Mouse (Mus musculus) limb, embryonic 14.5 days (tissue): ENCODE data around the gene Neurod2. TPM values are rescaled to one million over a fixed set of nuclear protein-coding genes. Genes with fewer than 3 reads are reported as not detected.

Experiments used
- ATAC-seq: fragments of 200-750 bp; cut with Nextera tagmentation; 2 replicates; pipeline ENCODE4 v1.8.0; 2017; ENCODE audit warnings: low read depth, moderate number of reproducible peaks, moderate TSS enrichment; ENCODE audit not compliant: low FRiP score
- DNase-seq: peaks from one replicate; pipeline ENCODE4 v3.0.0-alpha.2; 2015; ENCODE audit warnings: low spot score
- H3K27ac ChIP-seq: fragments of 300-500 bp; sonication (generic); replicated peaks from 2 replicates; pipeline ENCODE4 v1.5.1; 2014; ENCODE audit warnings: low read depth, mild to moderate bottlenecking, low read length, moderate library complexity, mixed read lengths
- H3K27me3 ChIP-seq: fragments of 300-500 bp; sonication (generic); 2 replicates; pipeline ENCODE4 v1.6.1; 2014; ENCODE audit warnings: low read length, mixed read lengths; ENCODE audit not compliant: control insufficient read depth, insufficient read depth
- H3K36me3 ChIP-seq: fragments of 300-500 bp; sonication (generic); 2 replicates; pipeline ENCODE4 v1.6.1; 2014; ENCODE audit warnings: mild to moderate bottlenecking, low read length, moderate library complexity, mixed read lengths; ENCODE audit not compliant: control insufficient read depth, insufficient read depth
- H3K4me1 ChIP-seq: fragments of 300-500 bp; sonication (generic); 2 replicates; pipeline ENCODE4 v1.6.1; 2014; ENCODE audit warnings: antibody characterized with exemption, low read length, mixed read lengths; ENCODE audit not compliant: control insufficient read depth, insufficient read depth
- H3K4me2 ChIP-seq: fragments of 300-500 bp; sonication (generic); replicated peaks from 2 replicates; pipeline ENCODE4 v1.6.1; 2014; ENCODE audit warnings: low read depth, mild to moderate bottlenecking, low read length, moderate library complexity; ENCODE audit not compliant: severe bottlenecking
- H3K4me3 ChIP-seq: fragments of 300-500 bp; sonication (generic); replicated peaks from 2 replicates; pipeline ENCODE4 v1.5.1; 2014; ENCODE audit warnings: low read length
- H3K9ac ChIP-seq: fragments of 300-500 bp; sonication (generic); 2 replicates; pipeline ENCODE4 v1.6.1; 2014; ENCODE audit warnings: mild to moderate bottlenecking, low read depth, low read length, moderate library complexity; ENCODE audit not compliant: severe bottlenecking
- H3K9me3 ChIP-seq: fragments of 300-500 bp; sonication (generic); 2 replicates; pipeline ENCODE4 v1.6.1; 2016; ENCODE audit warnings: low read length; ENCODE audit not compliant: control insufficient read depth
- POLR2A ChIP-seq: fragments of 200-500 bp; IDR thresholded peaks from 2 replicates; pipeline ENCODE4 v1.8.0; 2012; ENCODE audit warnings: inconsistent platforms, mild to moderate bottlenecking, moderate library complexity, borderline replicate concordance; ENCODE audit not compliant: insufficient read depth, insufficient read length; ENCODE audit errors: extremely low read depth
- WGBS: fragments of 180-500 bp; shearing (Covaris S2); extraction: QIAGEN DNeasy Blood & Tissue Kit; methylation state at CpG from one replicate; pipeline ENCODE4 v1.1.7; 2014; 5-methylcytosine and 5-hydroxymethylcytosine counted together
- polyA plus RNA-seq, 2 experiments: library from polyadenylated mRNA; depleted of rRNA in 1 of 2; stranded (reverse) in 1 of 2; unstranded in 1 of 2; fragments of >200 nt; fragmentation: Nextera tagmentation in 1 of 2; extraction: Ambion mirVana in 1 of 2; gene quantifications; 2 replicates each; pipeline versions ENCODE4 v1.2.1 to v1.2.3; 2012 to 2014

The Neurod2 gene
- polyA plus RNA-seq, 2 experiments = 0.52 TPM; not detected in 1

DNA sequence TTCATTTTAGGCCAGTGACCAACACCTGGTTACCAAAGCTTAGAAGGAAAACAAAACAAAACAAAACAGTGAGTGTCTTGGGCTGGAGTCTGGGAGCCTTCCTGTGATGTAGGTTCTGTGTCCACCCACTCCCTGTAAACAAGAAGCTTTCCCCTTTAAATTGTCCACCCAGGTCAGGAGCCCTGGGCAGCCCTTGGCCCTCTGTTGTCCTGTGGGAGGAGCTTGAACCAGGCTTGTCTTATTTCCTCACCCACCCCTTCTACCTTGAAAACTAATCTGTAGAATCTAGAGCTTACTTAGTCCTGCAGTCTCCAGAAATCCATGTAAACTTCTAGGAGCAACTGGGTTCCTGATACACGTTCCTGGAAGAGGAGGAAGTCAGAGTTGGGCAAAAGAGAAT, 7.3 kb downstream of the Neurod2 start:
- no peak for TF ChIP-seq POLR2A
- DNase-seq = no peak
- no peak overlapping the region for H3K4me2 ChIP-seq
- 6% methylated on average over 1 of the region's 1 CpGs for WGBS
- peaks cover 97% of the 10 kb centered on the region for H3K27me3 ChIP-seq
- no peaks in the 10 kb centered on the region for H3K9me3 ChIP-seq
- no peaks in the 10 kb centered on the region for H3K36me3 ChIP-seq
- H3K9ac ChIP-seq = no peak overlapping the region
- H3K4me3 ChIP-seq = no peak overlapping the region
- H3K4me1 ChIP-seq = peaks cover 1% of the 10 kb centered on the region; the same call in 1 of the 2 replicates
- H3K27ac ChIP-seq = no peak overlapping the region
- no peak for ATAC-seq

DNA sequence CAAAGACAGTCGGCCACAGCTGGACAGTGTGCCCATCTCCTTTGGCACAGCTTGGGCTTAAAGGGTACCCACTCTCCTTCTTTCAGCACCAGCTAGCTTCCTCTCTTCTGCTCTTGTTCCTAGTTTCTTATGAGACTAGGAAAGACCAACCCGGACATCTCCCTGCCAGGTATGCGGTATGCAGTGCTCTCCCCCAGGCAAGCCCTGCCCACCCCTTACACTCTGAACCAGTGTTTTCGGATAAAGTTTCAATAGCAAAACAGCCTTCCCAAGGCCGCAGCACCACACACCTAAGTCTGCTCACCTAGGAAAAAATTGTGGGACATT, 7.8 kb downstream of the Neurod2 start:
- Histone ChIP-seq H3K4me3 (no peak overlapping the region), H3K4me1 (no peaks in the 10 kb centered on the region), H3K9me3 (no peaks in the 10 kb centered on the region), H3K9ac (no peak overlapping the region), H3K36me3 (no peaks in the 10 kb centered on the region), H3K4me2 (no peak overlapping the region), H3K27me3 (peaks cover 97% of the 10 kb centered on the region), H3K27ac (no peak overlapping the region)
- whole genome bisulfite sequencing = 12% methylated on average over 5 of the region's 5 CpGs
- ATAC-seq (no peak), DNase-seq (no peak)
- no peak for TF ChIP-seq POLR2A

DNA sequence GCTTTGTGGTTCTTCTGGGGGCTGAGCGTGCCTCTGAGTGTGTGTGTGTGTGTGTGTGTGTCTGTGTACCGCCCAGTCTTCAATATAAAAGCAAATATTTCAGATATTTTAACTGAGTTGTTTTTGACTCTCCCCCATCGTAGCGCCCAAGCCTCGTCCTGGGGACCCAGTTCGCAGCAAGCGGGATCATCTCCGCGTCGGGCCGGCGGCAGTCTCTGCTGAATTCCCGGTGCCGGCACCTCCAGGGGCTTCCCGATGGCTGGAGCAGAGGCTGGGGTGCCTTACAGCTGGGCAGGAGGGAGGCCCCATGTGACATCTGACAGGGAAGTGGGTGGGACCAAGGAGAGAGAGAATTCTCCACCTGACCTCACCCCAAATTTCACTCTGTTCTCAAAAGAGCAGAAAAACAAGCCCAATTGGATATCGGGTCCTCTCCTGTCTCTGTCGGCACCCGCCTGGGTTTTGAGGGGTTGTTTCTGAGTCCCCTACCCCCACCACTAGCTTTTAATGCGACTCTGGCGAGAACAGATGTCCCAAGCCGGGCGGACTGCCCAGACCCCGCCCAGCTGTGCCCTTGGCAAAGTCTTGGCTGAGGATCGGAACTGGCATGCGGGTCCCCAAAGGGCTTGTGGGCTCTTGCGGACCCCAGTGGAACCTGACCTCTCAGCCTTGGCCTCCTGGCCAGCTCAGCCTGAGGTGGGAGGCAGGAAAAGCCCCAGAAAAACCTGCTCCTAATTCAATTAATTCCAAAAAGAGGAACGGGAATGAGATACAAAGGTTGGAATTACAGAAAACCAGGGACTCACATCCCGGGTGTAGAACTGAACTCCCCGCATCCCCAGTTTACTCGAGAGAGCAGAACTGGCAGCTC, 8.4 kb downstream of the Neurod2 start:
- no peak overlapping the region for H3K9ac ChIP-seq
- H3K4me3 ChIP-seq = no peak overlapping the region
- no peak for ATAC-seq
- no peaks in the 10 kb centered on the region for H3K9me3 ChIP-seq
- H3K36me3 ChIP-seq = no peaks in the 10 kb centered on the region
- H3K27me3 ChIP-seq = peaks cover 97% of the 10 kb centered on the region
- DNase-seq = no peak
- no peak overlapping the region for H3K27ac ChIP-seq
- TF ChIP-seq POLR2A = no peak
- H3K4me1 ChIP-seq = no peaks in the 10 kb centered on the region
- H3K4me2 ChIP-seq = no peak overlapping the region
- 4% methylated on average over 30 of the region's 30 CpGs for WGBS

DNA sequence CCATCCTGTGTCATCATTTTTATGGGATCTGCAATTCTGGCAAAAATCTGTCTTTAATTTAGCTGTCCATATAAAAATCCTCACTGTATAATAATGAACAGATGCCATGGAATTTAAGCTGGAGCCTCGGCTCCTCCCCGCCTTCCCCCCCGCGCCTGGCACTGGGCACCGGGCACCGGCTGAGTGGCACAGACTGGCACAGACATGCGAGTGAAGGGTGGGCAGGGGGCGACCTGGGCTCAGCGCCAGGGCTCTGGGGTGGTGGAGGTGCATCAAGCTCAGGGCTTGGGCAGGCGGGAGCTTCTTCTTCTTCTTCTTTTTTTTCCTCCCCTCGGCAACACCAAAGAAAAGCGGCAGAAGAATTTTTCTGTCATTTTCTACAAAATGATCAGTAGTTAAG, 9.1 kb downstream of the Neurod2 start:
- no peak overlapping the region for H3K4me2 ChIP-seq
- WGBS = 7% methylated on average over 12 of the region's 12 CpGs

DNA sequence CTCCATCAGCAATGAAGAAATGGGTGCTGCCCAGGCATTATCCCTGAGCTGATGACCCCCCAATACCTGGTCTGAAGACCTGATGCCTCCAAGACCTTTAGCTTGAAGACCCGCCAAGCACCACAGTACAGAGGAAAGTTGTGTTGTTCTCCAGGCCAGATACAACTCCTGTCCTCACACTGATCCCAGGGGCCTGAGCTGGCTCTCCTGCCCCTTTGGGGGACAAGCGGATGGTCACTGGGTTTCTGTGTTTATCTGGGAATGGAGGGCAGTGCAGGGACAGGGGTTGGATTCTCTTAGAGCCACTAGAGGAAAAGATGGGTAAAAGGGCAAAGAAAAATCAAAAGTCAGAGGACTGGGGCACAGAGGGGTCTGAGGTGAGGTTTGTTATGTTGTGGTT, 9.5 kb downstream of the Neurod2 start:
- Histone ChIP-seq H3K4me3 (no peak overlapping the region), H3K9ac (no peak overlapping the region), H3K4me1 (no peaks in the 10 kb centered on the region), H3K4me2 (no peak overlapping the region), H3K9me3 (no peaks in the 10 kb centered on the region), H3K27ac (no peak overlapping the region), H3K36me3 (no peaks in the 10 kb centered on the region), H3K27me3 (peaks cover 97% of the 10 kb centered on the region)
- ATAC-seq (no peak), DNase-seq (no peak)
- WGBS = 6% methylated on average over 2 of the region's 2 CpGs
- no peak for TF ChIP-seq POLR2A

More for the DNA sequence above, 9.1 kb downstream of the Neurod2 start:
- Histone ChIP-seq H3K27ac (no peak overlapping the region), H3K9me3 (no peaks in the 10 kb centered on the region), H3K36me3 (no peaks in the 10 kb centered on the region), H3K27me3 (peaks cover 97% of the 10 kb centered on the region), H3K9ac (no peak overlapping the region), H3K4me3 (no peak overlapping the region), H3K4me1 (no peaks in the 10 kb centered on the region)
- DNase-seq = no peak
- ATAC-seq = no peak
- TF ChIP-seq POLR2A = no peak
